Mouse (Mus musculus) embryonic facial prominence, embryonic 12.5 days (tissue): ENCODE measurements at regions not wholly inside any gene's neighbourhood (a gene's known extent, or its start where the extent isn't known, plus 50 kb on each side); places are given as distances from the start of the nearest gene placed in this dataset.
"Not testable (repeated sequence)": the region's sequence is repeated elsewhere in the genome, so short reads cannot be mapped to it uniquely, and the experiment has no call there.

ENCODE experiments used
- ATAC-seq: fragments of 200-750 bp; cut with Nextera tagmentation; 2 replicates; pipeline ENCODE4 v1.8.0; 2017; ENCODE audit not compliant: insufficient number of reproducible peaks, insufficient read depth, low FRiP score, low TSS enrichment
- H3K27ac ChIP-seq: fragments of 300-500 bp; sonication (generic); 2 replicates; pipeline ENCODE4 v1.5.1; 2016; ENCODE audit warnings: mild to moderate bottlenecking
- H3K27me3 ChIP-seq: fragments of 300-500 bp; sonication (generic); 2 replicates; pipeline ENCODE4 v1.6.1; 2016; ENCODE audit warnings: mild to moderate bottlenecking, moderate library complexity
- H3K36me3 ChIP-seq: fragments of 300-500 bp; sonication (generic); 2 replicates; pipeline ENCODE4 v1.6.1; 2016; ENCODE audit warnings: mild to moderate bottlenecking
- H3K4me1 ChIP-seq: fragments of 300-500 bp; sonication (generic); 2 replicates; pipeline ENCODE4 v1.6.1; 2016
- H3K4me2 ChIP-seq: fragments of 300-500 bp; sonication (generic); replicated peaks from 2 replicates; pipeline ENCODE4 v1.6.1; 2016; ENCODE audit warnings: mild to moderate bottlenecking, moderate library complexity
- H3K4me3 ChIP-seq: fragments of 300-500 bp; sonication (generic); 2 replicates; pipeline ENCODE4 v1.5.1; 2016; ENCODE audit warnings: mild to moderate bottlenecking
- H3K9ac ChIP-seq: fragments of 300-500 bp; sonication (generic); 2 replicates; pipeline ENCODE4 v1.6.1; 2016; ENCODE audit warnings: mild to moderate bottlenecking, moderate library complexity
- H3K9me3 ChIP-seq: fragments of 300-500 bp; sonication (generic); 2 replicates; pipeline ENCODE4 v1.6.1; 2016; ENCODE audit warnings: mild to moderate bottlenecking, moderate library complexity
- WGBS: fragments of 180-500 bp; shearing (Covaris S2); methylation state at CpG from one replicate; pipeline ENCODE4 v1.1.7; 2016; 5-methylcytosine and 5-hydroxymethylcytosine counted together

DNA sequence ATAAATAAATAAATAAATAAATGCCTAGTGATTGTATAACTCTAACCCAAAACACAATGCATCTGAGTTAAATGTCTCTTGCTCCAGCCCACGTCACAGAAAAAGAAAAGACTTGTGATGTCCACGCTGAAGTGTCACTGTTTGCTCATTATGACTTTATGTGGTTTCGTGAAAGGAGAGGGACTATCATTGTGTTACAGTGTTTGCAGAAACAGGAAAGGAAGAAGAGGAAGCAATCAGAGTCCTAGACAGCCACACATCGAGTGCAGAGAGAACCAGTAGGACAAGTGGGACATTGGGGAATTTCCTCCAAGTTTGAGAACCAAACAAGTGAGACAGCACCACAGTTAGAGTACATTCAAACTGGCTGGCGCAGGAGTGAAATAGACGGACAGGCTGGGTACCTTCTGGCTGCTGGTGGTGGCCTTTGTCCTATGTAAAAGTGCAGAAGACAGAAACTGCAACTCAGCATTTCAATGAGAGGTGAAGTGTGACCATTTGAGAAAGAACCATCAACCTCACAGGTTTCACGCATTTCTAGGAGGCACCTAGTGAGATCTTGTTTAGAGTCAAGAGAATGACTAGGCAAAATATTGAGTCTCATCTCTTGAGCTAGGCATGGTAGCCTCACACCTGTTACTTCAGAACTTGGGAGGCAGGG is 59.6 kb downstream of the Fasl start:
- H3K9me3 ChIP-seq = no peaks in the 10 kb centered on the region
- H3K27me3 ChIP-seq = no peaks in the 10 kb centered on the region
- no peak overlapping the region for H3K27ac ChIP-seq
- ATAC-seq = no peak
- 80% methylated on average over 7 of the region's 7 CpGs for WGBS
- no peak overlapping the region for H3K9ac ChIP-seq
- H3K36me3 ChIP-seq = no peaks in the 10 kb centered on the region
- H3K4me2 ChIP-seq = no peak overlapping the region
- no peak overlapping the region for H3K4me3 ChIP-seq
- H3K4me1 ChIP-seq = no peaks in the 10 kb centered on the region

DNA sequence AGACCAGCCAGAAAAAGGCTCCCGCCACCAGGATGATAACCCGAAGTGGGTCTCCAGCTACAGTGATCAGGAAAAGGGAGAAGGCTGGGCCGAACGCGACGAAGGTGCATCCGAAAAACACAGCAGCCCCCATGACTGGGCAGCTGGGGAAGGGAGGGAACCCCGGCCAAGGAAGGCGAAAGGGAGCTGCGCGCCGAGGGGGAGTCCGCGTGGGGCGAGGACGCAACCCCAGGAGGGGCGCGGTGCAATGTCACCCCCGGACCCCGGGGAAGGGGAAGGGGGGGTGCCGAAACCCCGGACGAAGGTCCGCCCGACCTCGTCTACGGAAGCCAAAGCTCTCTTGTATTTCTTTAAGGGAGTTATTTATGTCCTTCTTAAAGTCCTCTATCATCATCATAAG is 60.9 kb downstream of the Fasl start:
- WGBS = 89% methylated on average over 15 of the region's 27 CpGs
- H3K9me3 ChIP-seq = not testable (repeated sequence)

DNA sequence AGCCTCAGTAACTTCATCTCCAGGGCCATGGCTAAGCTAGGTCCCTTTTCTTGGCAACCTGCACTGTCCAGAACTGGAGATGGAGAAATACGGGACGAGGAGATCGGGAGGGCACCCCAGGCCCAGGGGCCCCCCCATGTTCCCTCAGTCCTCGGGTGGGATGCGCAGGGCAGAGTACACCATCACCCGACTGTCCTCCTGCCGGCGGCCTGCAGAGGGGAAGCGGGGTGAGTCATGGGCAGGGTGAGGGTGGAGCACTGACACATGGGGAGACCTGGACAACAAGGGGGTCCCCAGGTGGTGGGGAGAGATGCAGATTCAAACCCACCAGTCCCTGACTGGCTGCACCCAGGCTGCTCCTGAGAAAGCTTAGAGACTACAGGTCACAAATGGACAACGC is 62.2 kb downstream of the Fasl start:
- H3K4me1 ChIP-seq, H3K9ac ChIP-seq, H3K36me3 ChIP-seq, H3K27me3 ChIP-seq, H3K27ac ChIP-seq, H3K4me3 ChIP-seq, H3K4me2 ChIP-seq, H3K9me3 ChIP-seq, ATAC-seq: not testable (repeated sequence)
- WGBS = 100% methylated on average over 1 of the region's 10 CpGs

More for the DNA sequence above, 60.9 kb downstream of the Fasl start:
- not testable (repeated sequence) for H3K27me3 ChIP-seq, H3K4me2 ChIP-seq, H3K4me1 ChIP-seq, H3K36me3 ChIP-seq, H3K4me3 ChIP-seq, H3K27ac ChIP-seq, ATAC-seq, H3K9ac ChIP-seq

GRCm38 (mm10) chr1:161719876-161720275 is 68.4 kb downstream of the Fasl start:
- ATAC-seq = no peak
- Histone ChIP-seq H3K9me3 (no peaks in the 10 kb centered on the region), H3K36me3 (no peaks in the 10 kb centered on the region), H3K27me3 (no peaks in the 10 kb centered on the region), H3K4me1 (no peaks in the 10 kb centered on the region), H3K4me2 (no peak overlapping the region), H3K4me3 (no peak overlapping the region), H3K27ac (no peak overlapping the region), H3K9ac (no peak overlapping the region)
- 78% methylated on average over 3 of the region's 3 CpGs for WGBS

DNA sequence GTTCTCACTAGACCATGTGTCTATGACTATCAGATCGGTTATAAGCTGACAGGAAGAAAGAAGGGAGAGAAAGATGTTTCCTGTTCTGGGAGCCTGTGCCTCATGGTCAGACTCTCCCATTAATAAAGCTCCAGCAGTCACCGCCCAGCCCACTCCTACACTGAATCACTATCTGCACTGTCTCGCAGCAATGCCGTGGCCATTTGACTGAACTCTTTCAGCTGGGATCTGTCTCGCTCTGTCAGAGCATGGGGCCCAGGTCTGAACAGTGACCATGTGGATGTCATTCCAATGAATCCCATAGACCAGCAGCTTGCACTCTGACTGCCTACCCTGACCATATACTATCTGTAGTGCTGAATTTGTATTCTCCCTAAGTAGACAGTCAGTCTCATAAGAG is 70.0 kb downstream of the Fasl start:
- Histone ChIP-seq H3K9me3 (no peaks in the 10 kb centered on the region), H3K4me2 (no peak overlapping the region), H3K27ac (no peak overlapping the region), H3K27me3 (no peaks in the 10 kb centered on the region), H3K9ac (no peak overlapping the region), H3K4me3 (no peak overlapping the region), H3K36me3 (no peaks in the 10 kb centered on the region), H3K4me1 (no peaks in the 10 kb centered on the region)
- WGBS = 59% methylated on average over 5 of the region's 5 CpGs
- ATAC-seq = no peak

DNA sequence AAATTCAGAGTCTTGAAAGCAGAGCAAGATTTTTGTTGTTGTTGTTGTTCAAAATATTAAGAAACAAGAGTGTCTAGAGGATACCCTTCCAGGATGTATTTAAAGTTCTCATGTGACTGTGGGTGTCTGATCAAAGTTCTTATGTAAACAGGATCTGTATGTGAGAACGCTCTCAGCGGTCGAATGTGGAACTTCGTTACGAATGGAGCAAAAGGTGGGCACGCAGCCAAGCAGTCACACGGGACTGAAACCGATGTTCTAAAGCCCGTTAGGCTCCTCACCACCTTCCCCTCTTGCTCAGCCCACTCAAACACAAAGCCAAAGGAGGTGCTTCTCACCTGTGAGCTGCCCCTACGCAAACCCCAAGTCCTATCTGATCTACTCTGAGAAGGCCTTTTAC is 75.4 kb downstream of the Fasl start:
- no peak overlapping the region for H3K27ac ChIP-seq
- H3K4me3 ChIP-seq = no peak overlapping the region
- H3K4me2 ChIP-seq = no peak overlapping the region
- no peaks in the 10 kb centered on the region for H3K27me3 ChIP-seq
- H3K4me1 ChIP-seq = no peaks in the 10 kb centered on the region
- WGBS = 67% methylated on average over 10 of the region's 10 CpGs
- no peaks in the 10 kb centered on the region for H3K36me3 ChIP-seq
- H3K9ac ChIP-seq = no peak overlapping the region
- ATAC-seq = no peak
- H3K9me3 ChIP-seq = no peaks in the 10 kb centered on the region

GRCm38 (mm10) chr1:161712283-161712682 is 76.0 kb downstream of the Fasl start:
- H3K36me3 ChIP-seq = no peaks in the 10 kb centered on the region
- 16% methylated on average over 3 of the region's 3 CpGs for WGBS
- ATAC-seq = no peak

GRCm38 (mm10) chr1:161707049-161707448 is 81.2 kb downstream of the Fasl start:
- Histone ChIP-seq H3K27me3 (no peaks in the 10 kb centered on the region), H3K4me1 (no peaks in the 10 kb centered on the region), H3K4me3 (no peak overlapping the region), H3K36me3 (no peaks in the 10 kb centered on the region), H3K27ac (no peak overlapping the region), H3K9ac (no peak overlapping the region), H3K4me2 (no peak overlapping the region), H3K9me3 (no peaks in the 10 kb centered on the region)
- 89% methylated on average over 3 of the region's 3 CpGs for WGBS
- no peak for ATAC-seq

More at GRCm38 (mm10) chr1:161712283-161712682, 76.0 kb downstream of the Fasl start:
- H3K27ac ChIP-seq = no peak overlapping the region
- no peaks in the 10 kb centered on the region for H3K4me1 ChIP-seq
- H3K27me3 ChIP-seq = no peaks in the 10 kb centered on the region
- no peaks in the 10 kb centered on the region for H3K9me3 ChIP-seq
- no peak overlapping the region for H3K4me2 ChIP-seq
- H3K4me3 ChIP-seq = no peak overlapping the region
- H3K9ac ChIP-seq = no peak overlapping the region

DNA sequence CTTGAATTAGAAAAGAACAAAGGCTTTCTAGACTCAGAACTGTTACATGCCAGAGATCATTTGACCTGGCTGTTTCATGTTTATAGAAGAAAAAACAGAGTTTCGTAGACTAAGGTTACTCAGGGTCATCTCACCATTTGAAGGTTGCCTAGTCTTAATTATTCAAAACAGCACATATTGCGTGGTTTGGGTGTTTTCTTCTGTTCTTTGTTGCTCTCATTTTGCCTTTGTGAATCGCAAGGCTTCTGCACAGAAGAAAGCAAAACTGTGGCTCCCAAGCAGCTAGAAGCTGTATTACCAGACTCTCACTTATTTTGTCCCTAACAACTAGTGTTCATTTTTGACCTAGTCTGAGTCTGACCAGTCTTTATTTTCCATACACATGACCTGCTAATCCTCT is 83.3 kb downstream of the Fasl start:
- no peaks in the 10 kb centered on the region for H3K27me3 ChIP-seq
- no peak overlapping the region for H3K4me2 ChIP-seq
- no peak overlapping the region for H3K27ac ChIP-seq

GRCm38 (mm10) chr1:161704527-161704926 is 83.8 kb downstream of the Fasl start:
- no peak overlapping the region for H3K9ac ChIP-seq
- no peaks in the 10 kb centered on the region for H3K36me3 ChIP-seq
- ATAC-seq = no peak
- H3K4me2 ChIP-seq = no peak overlapping the region
- H3K27me3 ChIP-seq = no peaks in the 10 kb centered on the region
- H3K4me1 ChIP-seq = no peaks in the 10 kb centered on the region
- no peak overlapping the region for H3K4me3 ChIP-seq
- no peaks in the 10 kb centered on the region for H3K9me3 ChIP-seq
- H3K27ac ChIP-seq = no peak overlapping the region
- 67% methylated on average over 3 of the region's 3 CpGs for WGBS

More for the DNA sequence above, 83.3 kb downstream of the Fasl start:
- Histone ChIP-seq H3K36me3 (no peaks in the 10 kb centered on the region), H3K9me3 (no peaks in the 10 kb centered on the region), H3K4me3 (no peak overlapping the region), H3K9ac (no peak overlapping the region), H3K4me1 (no peaks in the 10 kb centered on the region)
- WGBS = 67% methylated on average over 3 of the region's 3 CpGs
- no peak for ATAC-seq

- H3K36me3 ChIP-seq = no peaks in the 10 kb centered on the region
- no peaks in the 10 kb centered on the region for H3K27me3 ChIP-seq
- no peak overlapping the region for H3K4me3 ChIP-seq
- H3K9ac ChIP-seq = no peak overlapping the region
- H3K27ac ChIP-seq = no peak overlapping the region
- ATAC-seq = no peak
- H3K4me1 ChIP-seq = peaks cover 4% of the 10 kb centered on the region; the same call in 1 of the 2 replicates
- WGBS = 36% methylated on average over 5 of the region's 5 CpGs
- no peaks in the 10 kb centered on the region for H3K9me3 ChIP-seq
- no peak overlapping the region for H3K4me2 ChIP-seq
Measured at GRCm38 (mm10) chr1:161695886-161696285, 92.4 kb downstream of the Fasl start.

DNA sequence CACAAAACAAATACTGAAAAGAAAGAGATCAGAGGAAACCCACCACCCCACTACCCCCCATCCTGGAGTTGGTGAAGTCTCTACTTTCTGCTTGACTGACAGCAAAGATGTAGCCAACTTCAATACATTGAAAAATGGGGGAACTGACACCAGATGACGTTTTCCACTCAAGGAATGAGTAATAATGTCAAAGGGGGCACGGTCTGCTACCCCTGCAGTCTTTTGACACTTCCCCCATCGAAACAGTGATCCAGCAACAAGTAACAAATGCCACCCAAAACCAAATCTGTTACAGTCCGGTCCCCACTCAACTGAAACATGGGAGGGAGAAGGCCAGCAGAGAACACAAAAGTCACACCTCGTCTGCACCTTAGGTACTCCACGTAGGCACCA is 94.5 kb downstream of the Fasl start:
- no peak overlapping the region for H3K9ac ChIP-seq
- H3K9me3 ChIP-seq = no peaks in the 10 kb centered on the region
- H3K4me3 ChIP-seq = no peak overlapping the region
- no peaks in the 10 kb centered on the region for H3K36me3 ChIP-seq
- H3K4me1 ChIP-seq = peaks cover 7% of the 10 kb centered on the region; the same call in 1 of the 2 replicates
- ATAC-seq = no peak
- H3K4me2 ChIP-seq = no peak overlapping the region
- no peak overlapping the region for H3K27ac ChIP-seq
- WGBS = 66% methylated on average over 6 of the region's 6 CpGs
- no peaks in the 10 kb centered on the region for H3K27me3 ChIP-seq
